Mouse (Mus musculus) C2C12 (cell line): ENCODE data around the gene Ssmem1. TPM values are rescaled to one million over a fixed set of nuclear protein-coding genes. Genes with fewer than 3 reads are reported as not detected.

Experiments used
- H3K27me3 ChIP-seq: one replicate; pipeline ENCODE4 v1.6.1; 2011; ENCODE audit not compliant: control insufficient read depth, insufficient read depth, insufficient read length
- H3K36me3 ChIP-seq: one replicate; pipeline ENCODE4 v1.6.1; 2011; ENCODE audit not compliant: control insufficient read depth, insufficient read depth
- H3K4me3 ChIP-seq: one replicate; pipeline ENCODE4 v1.5.1; 2011; ENCODE audit warnings: mild to moderate bottlenecking, control low read depth; ENCODE audit not compliant: poor library complexity, insufficient read depth, severe bottlenecking
- H3K79me2 ChIP-seq: one replicate; pipeline ENCODE4 v1.6.1; 2011; ENCODE audit not compliant: control insufficient read depth, insufficient read depth
- H3K79me3 ChIP-seq: one replicate; pipeline ENCODE4 v1.6.1; 2011; ENCODE audit warnings: low read depth, control low read depth
- H3ac ChIP-seq: one replicate; pipeline ENCODE3; 2011; ENCODE audit warnings: low read depth; ENCODE audit not compliant: control insufficient read depth, insufficient read length
- CEBPB ChIP-seq: IDR thresholded peaks from one replicate; pipeline ENCODE4 v1.6.1; 2011; ENCODE audit warnings: low read depth, mild to moderate bottlenecking, control low read depth, moderate library complexity
- CTCF ChIP-seq: IDR thresholded peaks from one replicate; pipeline ENCODE4 v1.5.1; 2011; ENCODE audit not compliant: control insufficient read depth, insufficient read depth, insufficient read length
- FOSL1 ChIP-seq: IDR thresholded peaks from one replicate; pipeline ENCODE4 v1.8.0; 2011; ENCODE audit warnings: mild to moderate bottlenecking, low read length; ENCODE audit not compliant: poor library complexity, insufficient read depth, severe bottlenecking
- MAX ChIP-seq: IDR thresholded peaks from one replicate; pipeline ENCODE4 v1.6.1; 2011; ENCODE audit warnings: mild to moderate bottlenecking, control low read depth
- MYOD1 ChIP-seq: IDR thresholded peaks from one replicate; pipeline ENCODE4 v1.6.1; 2011; ENCODE audit warnings: low read depth; ENCODE audit not compliant: control insufficient read depth, insufficient read length
- MYOG ChIP-seq: IDR thresholded peaks from one replicate; pipeline ENCODE4 v1.6.1; 2011; ENCODE audit not compliant: control insufficient read depth, insufficient read length; ENCODE audit errors: extremely low read depth
- USF1 ChIP-seq: IDR thresholded peaks from one replicate; pipeline ENCODE4 v1.6.1; 2011; ENCODE audit warnings: low read depth, mild to moderate bottlenecking, control low read depth, moderate library complexity
- polyA plus RNA-seq: library from polyadenylated mRNA; unstranded; fragments of >200 nt; fragmentation: generic; extraction: Trizol; gene quantifications from one replicate; pipeline ENCODE4 v1.2.1, GENCODE M21; 2012; ENCODE audit warnings: missing spikeins

The Ssmem1 gene
- polyA plus RNA-seq, 1 experiment: 0.05 TPM

DNA sequence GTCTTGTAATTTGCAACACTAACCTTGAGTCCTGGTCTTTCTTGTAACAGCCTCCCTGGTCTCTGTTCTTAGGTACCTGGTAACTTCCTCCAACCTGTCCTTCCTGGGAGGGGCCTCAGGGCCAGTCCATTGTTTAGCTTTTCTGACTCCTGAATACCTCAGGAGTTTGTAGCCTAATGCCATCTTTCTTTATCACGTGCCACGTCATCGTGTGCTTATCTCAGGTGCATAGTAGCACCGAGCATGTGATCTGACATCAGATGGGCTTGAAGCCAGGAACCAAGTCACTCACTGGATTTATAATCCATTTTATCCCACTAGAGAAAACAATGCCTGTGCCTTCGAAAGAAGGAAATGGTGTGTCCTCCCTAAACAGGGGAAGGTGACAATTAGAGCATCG, 53.9 kb downstream of the Ssmem1 start:
- no peak overlapping the region for H3K4me3 ChIP-seq
- H3K79me2 ChIP-seq: no peaks in the 10 kb centered on the region
- no peaks in the 10 kb centered on the region for H3K79me3 ChIP-seq
- no peak overlapping the region for H3ac ChIP-seq
- H3K27me3 ChIP-seq: no peaks in the 10 kb centered on the region
- no peaks in the 10 kb centered on the region for H3K36me3 ChIP-seq
- TF ChIP-seq MAX (no peak), USF1 (no peak), CTCF (no peak), FOSL1 (no peak), MYOG (no peak)

GRCm38 (mm10) chr6:30564051-30564450, 54.4 kb downstream of the Ssmem1 start:
- Histone ChIP-seq H3K36me3 (no peaks in the 10 kb centered on the region), H3K79me3 (no peaks in the 10 kb centered on the region), H3K27me3 (no peaks in the 10 kb centered on the region), H3K79me2 (no peaks in the 10 kb centered on the region), H3K4me3 (no peak overlapping the region), H3ac (no peak overlapping the region)
- TF ChIP-seq FOSL1 (no peak), CEBPB (no peak), USF1 (no peak), MAX (no peak), MYOG (no peak), CTCF (no peak), MYOD1 (no peak)

DNA sequence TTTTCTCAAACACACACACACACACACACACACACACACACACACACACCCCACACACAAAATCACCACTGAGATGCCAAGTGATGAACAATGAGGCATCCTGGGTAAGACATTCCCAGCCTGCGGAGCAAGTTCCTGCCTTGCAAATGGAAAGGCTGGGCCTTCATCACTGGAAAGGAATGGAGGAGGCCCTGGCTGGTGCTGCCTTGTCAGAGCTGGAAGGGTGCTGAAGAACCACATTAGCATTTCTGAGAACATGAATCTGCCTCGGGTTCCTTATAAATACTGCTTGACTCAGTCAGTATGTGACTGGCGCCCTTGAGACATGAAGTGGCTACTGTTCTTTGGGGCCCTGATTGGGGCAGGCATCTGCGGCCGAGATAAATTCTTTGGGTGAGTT, 58.4 kb downstream of the Ssmem1 start, which contains the start of gene Cpa4:
TSS of gene Cpa4 (plus strand) at position 301 of the 400 bp plus-strand sequence.
- no peak within 1 kb of the TSS for H3ac ChIP-seq
- H3K27me3 ChIP-seq: no peaks in the 10 kb centered on the region
- no peaks in the 10 kb centered on the region for H3K79me2 ChIP-seq
- no peak within 1 kb of the TSS for H3K4me3 ChIP-seq
- no peak for TF ChIP-seq CTCF
- TF ChIP-seq MAX: no peak
- no peak for TF ChIP-seq CEBPB
- no peak for TF ChIP-seq USF1
- TF ChIP-seq FOSL1: no peak
- TF ChIP-seq MYOD1: no peak
- no peak for TF ChIP-seq MYOG
- no peaks in the 10 kb centered on the region for H3K79me3 ChIP-seq
- no peaks in the 10 kb centered on the region for H3K36me3 ChIP-seq

- H3K4me3 ChIP-seq: no peak overlapping the region
- no peak for TF ChIP-seq MYOD1
- TF ChIP-seq CTCF: no peak
- TF ChIP-seq MAX: no peak
- no peak for TF ChIP-seq MYOG
- no peak for TF ChIP-seq CEBPB
- TF ChIP-seq USF1: no peak
- TF ChIP-seq FOSL1: no peak
- H3K27me3 ChIP-seq: no peaks in the 10 kb centered on the region
- H3K79me2 ChIP-seq: no peaks in the 10 kb centered on the region
- no peaks in the 10 kb centered on the region for H3K79me3 ChIP-seq
- H3ac ChIP-seq: no peak overlapping the region
- H3K36me3 ChIP-seq: no peaks in the 10 kb centered on the region
Measured at GRCm38 (mm10) chr6:30569331-30569730, 59.7 kb downstream of the Ssmem1 start.

Other genes with a start within 250 kb of the Ssmem1 start
- 14.9 TPM for gene Ube2h, start 205.3 kb upstream of the Ssmem1 start, polyA plus RNA-seq
- 41.6 TPM for gene Zc3hc1, start 118.8 kb upstream of the Ssmem1 start, polyA plus RNA-seq
- 33.9 TPM for gene Klhdc10, start 108.0 kb upstream of the Ssmem1 start, polyA plus RNA-seq
- 19.5 TPM for gene Tmem209, start 66 bp upstream of the Ssmem1 start, polyA plus RNA-seq
- gene Cpa2, start 31.7 kb downstream of the Ssmem1 start, polyA plus RNA-seq: not detected
- gene Cpa4, start 58.5 kb downstream of the Ssmem1 start, polyA plus RNA-seq: not detected
- gene Cpa5, start 101.2 kb downstream of the Ssmem1 start, polyA plus RNA-seq: not detected
- gene Cpa1, start 129.4 kb downstream of the Ssmem1 start, polyA plus RNA-seq: not detected
- 5.4 TPM for gene Cep41, start 183.9 kb downstream of the Ssmem1 start, polyA plus RNA-seq
- gene Mest, start 213.7 kb downstream of the Ssmem1 start, polyA plus RNA-seq: 6.9 TPM